Comparison of ENCODE assay signal across 21 mouse cellular contexts in the genomic region with DNA sequence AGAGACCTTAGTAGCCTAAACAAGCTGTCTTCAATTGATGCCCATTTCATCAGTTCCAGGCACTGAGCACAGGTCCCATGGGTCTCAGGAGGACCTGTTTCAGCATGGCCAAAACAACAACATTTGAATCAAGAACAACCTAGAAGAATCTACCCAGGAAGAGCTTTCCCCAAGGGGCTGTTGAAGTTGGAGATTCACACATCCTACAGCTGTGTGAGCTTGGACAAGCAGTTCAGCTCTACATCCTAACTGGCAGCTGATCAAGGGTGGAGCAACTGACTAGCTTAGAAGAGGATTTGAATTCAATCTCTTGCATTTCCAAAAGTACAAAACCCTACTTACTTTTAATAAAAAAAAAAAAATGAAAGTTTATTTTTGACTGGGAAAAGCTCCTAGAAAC.
DNase-seq lines count a peak whose midpoint lies in the region; ATAC-seq lines count a peak whose summit lies in the region.
"Had no signal": no experiment of that assay in that cellular context is flagged by ENCODE, and none has a peak within 500 bp of the region (broad histone marks: within the 10 kb centered on the region; RNA-seq: fewer than 3 reads in every experiment).

No protein-coding gene starts in this region.

- DNase-seq in kidney, postnatal 10 days: peak; percentile 7
- DNase-seq in kidney, postnatal 4 days: no peak
- DNase-seq in gastrocnemius, adult 18-20 months (ENCODE audit: low spot score): peak; percentile 56
- DNase-seq in gastrocnemius, adult 8-10 months (ENCODE audit: low spot score in 2 of 2): peak; percentile 16 to 24
- DNase-seq in heart, postnatal 14 days: peak; percentile 29 to 35
- DNase-seq in cerebellum, postnatal 14 days: no peak
- DNase-seq: adrenal gland, adult 2 months; cerebellum, adult 11-12 months; cerebellum, postnatal 36 days; embryo, embryonic 11 days; liver; lung, postnatal 36 days; right cerebral cortex, postnatal 14 days; spleen, adult 18-20 months; thymus, adult 2 months; thymus, postnatal 4 days had no signal

- ATAC-seq in monocyte, adult 5-6 weeks (replicated peaks; ENCODE audit: insufficient number of reproducible peaks, low FRiP score, low TSS enrichment, poor library complexity, severe bottlenecking): no peak
- ATAC-seq: forebrain, embryonic 16.5 days; hindbrain, embryonic 16.5 days; intestine, embryonic 16.5 days; midbrain, embryonic 13.5 days had no signal

- intact Hi-C loops in heart, postnatal 14 days (cut with DNase I): no loop called here

Comparison
In these comparisons a context has a peak if more than half of its experiments do, and no peak if none do; other contexts are left out.
1. DNase-seq: peak in kidney, postnatal 10 days (single experiment), gastrocnemius, adult 18-20 months (single experiment), gastrocnemius, adult 8-10 months (2 of 2) and heart, postnatal 14 days (2 of 2); none in kidney, postnatal 4 days (0 of 2) and cerebellum, postnatal 14 days (0 of 2).